Mouse (Mus musculus) inflammation-experienced regulatory T-cells (primary cell): ENCODE data around the gene Zfand2a. TPM values are rescaled to one million over a fixed set of nuclear protein-coding genes. Genes with fewer than 3 reads are reported as not detected.

Experiments used
- polyA plus RNA-seq, 2 experiments: library from polyadenylated mRNA; unstranded; fragments of 100-300 nt; shearing (Covaris generic); gene quantifications; one replicate each; pipeline ENCODE4 v1.2.1; 2017

Gene Zfand2a
- 10 to 100 TPM; 10.9 to 17.2 TPM for polyA plus RNA-seq

GRCm38 (mm10) chr5:139484185-139484814 lies at the start of gene Zfand2a:
Gene Zfand2a, minus strand, starts transcription at chr5:139484549.

GRCm38 (mm10) chr5:139460384-139461067 lies 23.8 kb downstream of the Zfand2a start, which contains the start of gene 3110082I17Rik:
Gene 3110082I17Rik, minus strand, starts transcription at chr5:139460527.

GRCm38 (mm10) chr5:139423026-139423865 lies 61.1 kb downstream of the Zfand2a start, which contains the start of gene Gper1:
Gene Gper1, plus strand, starts transcription at chr5:139423151.

Other genes with a start within 250 kb of the Zfand2a start
- 100 to 1,000 TPM; 115 to 128 TPM for gene Get4, start 232.2 kb downstream of the Zfand2a start, polyA plus RNA-seq
- 10 to 100 TPM in 1 of 2 experiments, 1 to 10 TPM in 1; 6.1 to 36.7 TPM for gene Adap1, start 158.9 kb downstream of the Zfand2a start, polyA plus RNA-seq
- 10 to 100 TPM; 49.9 to 57.1 TPM for gene Cox19, start 133.1 kb downstream of the Zfand2a start, polyA plus RNA-seq
- not detected for gene Cyp2w1, start 131.9 kb downstream of the Zfand2a start, polyA plus RNA-seq
- 10 to 100 TPM; 10.7 to 11.7 TPM for gene Gpr146, start 106.9 kb downstream of the Zfand2a start, polyA plus RNA-seq
- gene C130050O18Rik, start 79.3 kb downstream of the Zfand2a start, polyA plus RNA-seq, result under 1 TPM; 0.27 to 0.61 TPM
- not detected for gene Gper1, start 61.4 kb downstream of the Zfand2a start, polyA plus RNA-seq
- gene 3110082I17Rik, start 24.0 kb downstream of the Zfand2a start, polyA plus RNA-seq, result 1 to 10 TPM; 4.7 to 7.7 TPM
- gene Uncx, start 58.9 kb upstream of the Zfand2a start, polyA plus RNA-seq, result under 1 TPM; 0.13 to 0.97 TPM